Mouse (Mus musculus) olfactory bulb, adult 2 months (tissue): ENCODE results near the gene Mgat4e.

ENCODE experiments used
- CTCF ChIP-seq: fragments of 200-500 bp; IDR thresholded peaks from 2 replicates; pipeline ENCODE4 v1.5.1; 2012; ENCODE audit warnings: low read depth, mild to moderate bottlenecking, low read length, moderate library complexity; ENCODE audit not compliant: insufficient read depth
- POLR2A ChIP-seq: fragments of 200-500 bp; IDR thresholded peaks from 2 replicates; pipeline ENCODE4 v1.6.1; 2012; ENCODE audit warnings: mild to moderate bottlenecking, low read depth, low read length, moderate library complexity; ENCODE audit not compliant: insufficient read depth

- TF ChIP-seq CTCF = no peak
- no peak for TF ChIP-seq POLR2A
Observed at GRCm38 (mm10) chr1:134526752-134527151, 22.7 kb downstream of the Mgat4e start.
